Mouse (Mus musculus): ENCODE data around the gene Nqo2.

- TF ChIP-seq CTCF (IDR thresholded peaks at IDR 0.05; ENCODE audit: insufficient read depth, low read length): no peak
- no peak for TF ChIP-seq POLR2A (IDR thresholded peaks at IDR 0.05; ENCODE audit: borderline replicate concordance, extremely low read depth, low read depth, low read length)
Observed at GRCm38 (mm10) chr13:33930281-33930680, 34.2 kb upstream of the Nqo2 start.

Data from lung, adult 2 months (tissue).